Mouse (Mus musculus) liver, postnatal 0 days (tissue): ENCODE data around the gene Apba1. TPM values are rescaled to one million over a fixed set of nuclear protein-coding genes. Genes with fewer than 3 reads are reported as not detected.
A peak's percentile ranks its signal among the peaks of the same experiment; 100 is the strongest.

Experiments used
- ATAC-seq: fragments of 200-750 bp; cut with Nextera tagmentation; 2 replicates; pipeline ENCODE4 v1.8.0; 2017; ENCODE audit warnings: mild to moderate bottlenecking, moderate library complexity
- DNase-seq: peaks from one replicate; pipeline ENCODE4 v3.0.0-alpha.2; 2016
- H3K27ac ChIP-seq: fragments of 300-500 bp; sonication (generic); 2 replicates; pipeline ENCODE4 v1.5.1; 2014; ENCODE audit warnings: antibody characterized with exemption, moderate library complexity, mild to moderate bottlenecking, low read depth
- H3K27me3 ChIP-seq: fragments of 300-500 bp; sonication (generic); 2 replicates; pipeline ENCODE4 v1.6.1; 2014; ENCODE audit warnings: low read length, control low read depth, mixed read lengths; ENCODE audit not compliant: insufficient read depth
- H3K36me3 ChIP-seq: fragments of 300-500 bp; sonication (generic); replicated peaks from 2 replicates; pipeline ENCODE4 v1.6.1; 2014; ENCODE audit warnings: mild to moderate bottlenecking, control low read depth, low read length, moderate library complexity, mixed read lengths; ENCODE audit not compliant: insufficient read depth
- H3K4me1 ChIP-seq: fragments of 300-500 bp; sonication (generic); 2 replicates; pipeline ENCODE4 v1.6.1; 2014; ENCODE audit warnings: antibody characterized with exemption, mild to moderate bottlenecking, control low read depth; ENCODE audit not compliant: insufficient read depth
- H3K4me2 ChIP-seq: fragments of 300-500 bp; sonication (generic); 2 replicates; pipeline ENCODE4 v1.6.1; 2014; ENCODE audit warnings: low read depth, mild to moderate bottlenecking, low read length, moderate library complexity, mixed read lengths
- H3K4me3 ChIP-seq: fragments of 300-500 bp; sonication (generic); 2 replicates; pipeline ENCODE4 v1.5.1; 2014; ENCODE audit warnings: low read depth, low read length
- H3K9ac ChIP-seq: fragments of 300-500 bp; sonication (generic); replicated peaks from 2 replicates; pipeline ENCODE4 v1.6.1; 2014; ENCODE audit warnings: mild to moderate bottlenecking, moderate library complexity
- H3K9me3 ChIP-seq: fragments of 300-500 bp; sonication (generic); 2 replicates; pipeline ENCODE4 v1.6.1; 2016; ENCODE audit warnings: mild to moderate bottlenecking, control low read depth, low read length, mixed read lengths
- CTCF ChIP-seq: sonication (generic); IDR thresholded peaks from 2 replicates; pipeline ENCODE4 v1.5.1; 2016; ENCODE audit warnings: antibody characterized with exemption, low read depth
- EP300 ChIP-seq: IDR thresholded peaks from 2 replicates; pipeline ENCODE4 v1.6.1; 2016; ENCODE audit warnings: antibody characterized with exemption, low read depth, mild to moderate bottlenecking
- WGBS: fragments of 180-500 bp; shearing (Covaris S2); extraction: QIAGEN DNeasy Blood & Tissue Kit; methylation state at CpG from one replicate; pipeline ENCODE4 v1.1.7; 2014; ENCODE audit not compliant: insufficient replicate concordance; 5-methylcytosine and 5-hydroxymethylcytosine counted together
- polyA plus RNA-seq: library from polyadenylated mRNA; unstranded; fragments of >200 nt; fragmentation: Nextera tagmentation; extraction: Ambion mirVana; gene quantifications from 2 replicates; pipeline ENCODE4 v1.2.1, GENCODE M21; 2015

Gene Apba1
- polyA plus RNA-seq, 1 experiment from 2014 or later: 0.07 TPM

DNA sequence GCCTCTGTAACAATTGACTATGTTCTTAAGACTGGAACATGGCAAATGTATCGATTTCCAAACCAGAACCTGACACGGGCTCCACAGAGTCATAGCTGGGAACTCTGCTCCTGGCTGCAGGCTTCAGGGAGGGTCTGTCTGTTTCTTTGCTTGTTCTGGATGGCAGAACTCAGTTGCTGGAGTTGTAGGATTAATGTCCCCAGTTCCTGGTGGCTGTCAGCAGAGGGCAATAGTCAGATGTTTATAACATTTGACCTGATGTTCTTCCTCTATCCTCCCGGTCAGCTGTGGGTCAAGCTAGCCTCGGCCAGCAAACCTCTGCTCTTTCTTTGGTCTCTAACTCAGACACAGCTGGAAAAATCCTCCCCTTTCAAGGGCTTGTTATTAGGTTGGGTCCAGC is 104.0 kb downstream of the Apba1 start:
- no peak overlapping the region for H3K9ac ChIP-seq
- no peak for DNase-seq

DNA sequence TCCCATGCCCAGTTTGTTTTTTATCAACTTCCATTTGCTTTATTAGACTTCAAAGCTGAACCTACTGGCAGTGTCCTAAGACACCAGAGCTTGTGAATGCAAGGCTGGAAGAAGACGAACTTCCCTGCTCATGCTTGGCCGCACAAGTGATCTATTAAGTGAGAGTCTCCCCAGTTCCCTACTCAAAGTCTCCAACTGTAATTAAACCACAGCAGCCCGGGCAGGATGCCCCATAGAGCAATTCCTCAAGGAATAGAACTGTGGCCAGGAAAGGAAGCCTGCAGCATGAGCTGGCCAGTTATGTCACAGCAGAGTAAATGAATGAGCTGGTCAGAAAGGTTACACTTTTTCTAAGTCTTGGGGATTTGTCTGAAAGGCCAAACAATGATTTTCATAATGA is 105.3 kb downstream of the Apba1 start:
- no peak for ATAC-seq

More for the DNA sequence above, 104.0 kb downstream of the Apba1 start:
- no peaks in the 10 kb centered on the region for H3K27me3 ChIP-seq
- ATAC-seq: no peak
- 38% methylated on average over 4 of the region's 4 CpGs for WGBS
- no peaks in the 10 kb centered on the region for H3K4me1 ChIP-seq
- no peak overlapping the region for H3K27ac ChIP-seq
- TF ChIP-seq EP300: no peak
- peak; percentile 39; the same call in 1 of the 2 replicates for TF ChIP-seq CTCF
- H3K4me3 ChIP-seq: no peak overlapping the region
- H3K36me3 ChIP-seq: no peaks in the 10 kb centered on the region
- H3K4me2 ChIP-seq: no peak overlapping the region
- no peaks in the 10 kb centered on the region for H3K9me3 ChIP-seq

GRCm38 (mm10) chr19:23866045-23866444 is 107.4 kb downstream of the Apba1 start:
- H3K4me1 ChIP-seq: no peaks in the 10 kb centered on the region
- WGBS: 79% methylated on average over 9 of the region's 9 CpGs
- no peak overlapping the region for H3K4me3 ChIP-seq
- H3K27ac ChIP-seq: no peak overlapping the region
- H3K27me3 ChIP-seq: no peaks in the 10 kb centered on the region
- no peaks in the 10 kb centered on the region for H3K9me3 ChIP-seq
- no peak overlapping the region for H3K4me2 ChIP-seq
- DNase-seq: no peak
- ATAC-seq: no peak
- H3K36me3 ChIP-seq: no peaks in the 10 kb centered on the region
- no peak for TF ChIP-seq EP300
- TF ChIP-seq CTCF: no peak
- no peak overlapping the region for H3K9ac ChIP-seq

More for the DNA sequence above, 105.3 kb downstream of the Apba1 start:
- TF ChIP-seq CTCF (no peak), EP300 (no peak)
- H3K9me3 ChIP-seq: no peaks in the 10 kb centered on the region
- no peaks in the 10 kb centered on the region for H3K36me3 ChIP-seq
- no peak overlapping the region for H3K4me3 ChIP-seq
- 66% methylated on average over 3 of the region's 3 CpGs for WGBS
- H3K4me2 ChIP-seq: no peak overlapping the region
- H3K9ac ChIP-seq: no peak overlapping the region
- H3K27ac ChIP-seq: no peak overlapping the region
- DNase-seq: no peak
- no peaks in the 10 kb centered on the region for H3K27me3 ChIP-seq
- H3K4me1 ChIP-seq: no peaks in the 10 kb centered on the region

- peaks cover 4% of the 10 kb centered on the region; the same call in 1 of the 2 replicates for H3K27me3 ChIP-seq
- ATAC-seq (no peak), DNase-seq (no peak)
- H3K36me3 ChIP-seq: no peaks in the 10 kb centered on the region
- no peak overlapping the region for H3K4me2 ChIP-seq
- H3K4me3 ChIP-seq: no peak overlapping the region
- 74% methylated on average over 11 of the region's 11 CpGs for whole genome bisulfite sequencing
- TF ChIP-seq CTCF (no peak), EP300 (no peak)
- no peaks in the 10 kb centered on the region for H3K9me3 ChIP-seq
- no peak overlapping the region for H3K9ac ChIP-seq
- H3K4me1 ChIP-seq: no peaks in the 10 kb centered on the region
- H3K27ac ChIP-seq: no peak overlapping the region
These were observed 108.4 kb downstream of the Apba1 start for GRCm38 (mm10) chr19:23867052-23867451.

DNA sequence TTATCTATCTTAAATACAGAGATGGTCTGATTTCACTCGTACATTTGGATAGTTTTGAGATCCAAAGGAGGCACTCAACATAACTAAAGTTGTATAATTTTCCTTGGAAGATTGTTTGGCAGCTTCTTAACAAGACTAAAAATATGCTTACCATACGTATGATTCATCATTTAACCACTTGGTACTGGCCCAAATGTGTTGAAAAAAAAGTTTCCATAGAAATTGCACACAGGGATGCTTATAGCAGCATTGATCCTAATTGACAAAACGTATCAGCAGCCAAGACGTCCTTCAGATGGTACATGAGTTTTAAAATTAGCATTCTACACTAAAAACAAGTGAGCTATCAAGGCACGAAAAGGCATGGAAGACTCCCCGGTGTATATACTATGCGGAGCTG is 108.9 kb downstream of the Apba1 start:
- no peak overlapping the region for H3K27ac ChIP-seq
- DNase-seq (no peak), ATAC-seq (no peak)
- no peak overlapping the region for H3K9ac ChIP-seq
- TF ChIP-seq EP300 (no peak), CTCF (no peak)
- H3K27me3 ChIP-seq: peaks cover 4% of the 10 kb centered on the region; the same call in 1 of the 2 replicates
- H3K4me2 ChIP-seq: no peak overlapping the region
- no peaks in the 10 kb centered on the region for H3K36me3 ChIP-seq
- no peak overlapping the region for H3K4me3 ChIP-seq
- no peaks in the 10 kb centered on the region for H3K4me1 ChIP-seq
- WGBS: 76% methylated on average over 7 of the region's 7 CpGs
- H3K9me3 ChIP-seq: no peaks in the 10 kb centered on the region

DNA sequence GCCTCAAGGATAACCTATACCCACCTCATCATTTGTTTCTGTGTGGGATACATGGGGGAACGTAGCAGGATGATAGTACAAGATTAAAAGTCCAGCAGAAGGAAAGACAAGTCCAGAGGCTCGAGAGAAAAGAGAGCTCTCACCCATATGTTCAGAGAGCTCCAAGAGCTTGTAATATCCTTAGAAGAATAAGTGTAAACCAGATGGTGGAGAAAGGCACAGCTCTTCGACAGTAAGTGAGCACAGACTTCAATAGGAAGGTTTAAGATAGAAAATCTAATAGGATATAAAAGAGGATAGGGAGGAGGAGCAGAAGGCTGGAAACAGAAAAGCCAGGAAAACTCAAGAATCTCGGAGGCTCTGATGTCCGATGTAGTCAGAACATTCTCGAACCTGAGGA is 115.8 kb downstream of the Apba1 start:
- H3K4me2 ChIP-seq: no peak overlapping the region
- H3K27ac ChIP-seq: no peak overlapping the region
- no peaks in the 10 kb centered on the region for H3K9me3 ChIP-seq
- 67% methylated on average over 6 of the region's 6 CpGs for WGBS
- H3K9ac ChIP-seq: no peak overlapping the region
- H3K27me3 ChIP-seq: peaks cover 10% of the 10 kb centered on the region
- DNase-seq: no peak
- no peak for ATAC-seq
- TF ChIP-seq CTCF (no peak), EP300 (no peak)
- H3K4me1 ChIP-seq: no peaks in the 10 kb centered on the region
- H3K36me3 ChIP-seq: no peaks in the 10 kb centered on the region
- H3K4me3 ChIP-seq: no peak overlapping the region

GRCm38 (mm10) chr19:23875819-23876218 is 117.1 kb downstream of the Apba1 start:
- no peak overlapping the region for H3K27ac ChIP-seq
- no peak overlapping the region for H3K4me2 ChIP-seq
- ATAC-seq (peak; percentile 72), DNase-seq (no peak)
- peaks cover 11% of the 10 kb centered on the region for H3K27me3 ChIP-seq
- H3K9ac ChIP-seq: no peak overlapping the region
- no peaks in the 10 kb centered on the region for H3K9me3 ChIP-seq
- WGBS: 52% methylated on average over 5 of the region's 5 CpGs
- no peaks in the 10 kb centered on the region for H3K36me3 ChIP-seq
- TF ChIP-seq EP300 (no peak), CTCF (no peak)
- no peaks in the 10 kb centered on the region for H3K4me1 ChIP-seq
- no peak overlapping the region for H3K4me3 ChIP-seq
